Mouse (Mus musculus) hindbrain, embryonic 15.5 days (tissue): Measurements from ENCODE around the gene Prdm16. TPM values are rescaled to one million over a fixed set of nuclear protein-coding genes. Genes with fewer than 3 reads are reported as not detected.
A peak's percentile ranks its signal among the peaks of the same experiment; 100 is the strongest.

Experiments
- ATAC-seq: fragments of 200-750 bp; cut with Nextera tagmentation; 2 replicates; pipeline ENCODE4 v1.8.0; 2017; ENCODE audit warnings: low read depth, moderate number of reproducible peaks, moderate TSS enrichment; ENCODE audit not compliant: low FRiP score
- H3K27ac ChIP-seq: fragments of 300-500 bp; sonication (generic); replicated peaks from 2 replicates; pipeline ENCODE4 v1.5.1; 2015; ENCODE audit warnings: mild to moderate bottlenecking, inconsistent platforms
- H3K27me3 ChIP-seq: fragments of 300-500 bp; sonication (generic); 2 replicates; pipeline ENCODE4 v1.6.1; 2015; ENCODE audit warnings: control low read depth, inconsistent platforms
- H3K36me3 ChIP-seq: fragments of 300-500 bp; sonication (generic); 2 replicates; pipeline ENCODE4 v1.6.1; 2015; ENCODE audit warnings: control low read depth, inconsistent platforms
- H3K4me1 ChIP-seq: fragments of 300-500 bp; sonication (generic); replicated peaks from 2 replicates; pipeline ENCODE4 v1.6.1; 2015; ENCODE audit warnings: control low read depth, inconsistent platforms
- H3K4me2 ChIP-seq: fragments of 300-500 bp; sonication (generic); 2 replicates; pipeline ENCODE4 v1.6.1; 2015; ENCODE audit warnings: moderate library complexity, mild to moderate bottlenecking, inconsistent platforms
- H3K4me3 ChIP-seq: fragments of 300-500 bp; sonication (generic); 2 replicates; pipeline ENCODE4 v1.5.1; 2015; ENCODE audit warnings: mild to moderate bottlenecking, inconsistent platforms
- H3K9ac ChIP-seq: fragments of 300-500 bp; sonication (generic); 2 replicates; pipeline ENCODE4 v1.6.1; 2015; ENCODE audit warnings: inconsistent platforms
- H3K9me3 ChIP-seq: fragments of 300-500 bp; sonication (generic); 2 replicates; pipeline ENCODE4 v1.6.1; 2016; ENCODE audit warnings: control low read depth, inconsistent platforms
- WGBS: fragments of 180-500 bp; shearing (Covaris S2); methylation state at CpG from one replicate; pipeline ENCODE4 v1.1.7; 2015; 5-methylcytosine and 5-hydroxymethylcytosine counted together
- polyA plus RNA-seq: library from polyadenylated mRNA; unstranded; fragments of >200 nt; fragmentation: Nextera tagmentation; extraction: Ambion mirVana; gene quantifications from 2 replicates; pipeline ENCODE4 v1.2.1, GENCODE M21; 2015

Gene Prdm16
- polyA plus RNA-seq, 1 experiment from 2014 or later, result 16.2 TPM

GRCm38 (mm10) chr4:154625710-154626109 is 11.0 kb downstream of the Prdm16 start:
- H3K27me3 ChIP-seq, result peaks cover 27% of the 10 kb centered on the region
- no peak overlapping the region for H3K9ac ChIP-seq
- no peak overlapping the region for H3K4me2 ChIP-seq
- ATAC-seq, result no peak
- H3K4me1 ChIP-seq, result peaks cover 24% of the 10 kb centered on the region
- no peak overlapping the region for H3K4me3 ChIP-seq
- no peaks in the 10 kb centered on the region for H3K9me3 ChIP-seq
- no peak overlapping the region for H3K27ac ChIP-seq
- no peaks in the 10 kb centered on the region for H3K36me3 ChIP-seq
- 45% methylated on average over 14 of the region's 14 CpGs for WGBS

DNA sequence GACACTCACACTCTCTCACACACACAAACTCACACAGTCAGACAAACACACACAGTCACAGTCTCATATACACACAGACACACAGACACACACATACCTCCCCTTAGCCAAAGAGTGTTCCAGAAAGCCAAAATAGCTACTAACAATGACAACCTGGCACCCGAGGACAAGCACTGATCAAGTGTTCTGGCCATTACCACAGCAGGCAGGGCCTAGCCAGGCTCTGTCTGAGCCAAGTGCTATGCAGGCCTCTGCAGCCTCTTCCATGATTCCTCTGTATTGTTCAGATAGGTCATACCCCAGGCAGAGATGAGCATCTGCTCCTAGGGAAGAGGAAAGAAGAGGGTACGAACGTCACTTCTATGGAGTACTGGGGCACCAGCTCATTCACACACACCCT is 13.4 kb downstream of the Prdm16 start:
- Histone ChIP-seq H3K27ac (no peak overlapping the region), H3K4me1 (peaks cover 24% of the 10 kb centered on the region), H3K9me3 (no peaks in the 10 kb centered on the region), H3K4me2 (no peak overlapping the region), H3K4me3 (no peak overlapping the region), H3K36me3 (no peaks in the 10 kb centered on the region), H3K9ac (no peak overlapping the region), H3K27me3 (peaks cover 12% of the 10 kb centered on the region; the same call in 1 of the 2 replicates)
- no peak for ATAC-seq
- 71% methylated on average over 3 of the region's 3 CpGs for WGBS

DNA sequence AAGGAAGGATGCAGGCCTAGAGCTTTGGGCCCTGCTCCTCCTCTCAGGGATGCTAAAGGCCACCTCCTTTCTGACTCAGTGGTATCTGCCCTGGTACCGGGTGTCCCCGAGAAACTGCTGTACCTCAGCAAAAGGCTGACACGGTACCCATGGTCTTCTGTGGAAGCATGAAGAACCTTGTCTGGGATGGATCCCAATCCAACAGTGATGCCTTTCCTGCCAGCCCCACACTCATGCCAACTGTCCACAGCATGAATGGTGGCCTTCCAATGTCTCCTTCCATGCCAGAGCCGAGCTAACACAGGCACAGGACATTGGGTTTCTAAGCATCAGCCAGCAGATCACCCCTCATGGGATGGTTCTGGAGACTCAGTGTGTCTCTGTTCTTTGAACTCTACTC is 14.2 kb downstream of the Prdm16 start:
- Histone ChIP-seq H3K9me3 (no peaks in the 10 kb centered on the region), H3K27ac (no peak overlapping the region), H3K4me1 (peaks cover 24% of the 10 kb centered on the region), H3K9ac (no peak overlapping the region), H3K4me3 (no peak overlapping the region), H3K27me3 (peaks cover 12% of the 10 kb centered on the region; the same call in 1 of the 2 replicates), H3K36me3 (no peaks in the 10 kb centered on the region), H3K4me2 (no peak overlapping the region)
- 95% methylated on average over 4 of the region's 4 CpGs for WGBS
- ATAC-seq, result no peak

DNA sequence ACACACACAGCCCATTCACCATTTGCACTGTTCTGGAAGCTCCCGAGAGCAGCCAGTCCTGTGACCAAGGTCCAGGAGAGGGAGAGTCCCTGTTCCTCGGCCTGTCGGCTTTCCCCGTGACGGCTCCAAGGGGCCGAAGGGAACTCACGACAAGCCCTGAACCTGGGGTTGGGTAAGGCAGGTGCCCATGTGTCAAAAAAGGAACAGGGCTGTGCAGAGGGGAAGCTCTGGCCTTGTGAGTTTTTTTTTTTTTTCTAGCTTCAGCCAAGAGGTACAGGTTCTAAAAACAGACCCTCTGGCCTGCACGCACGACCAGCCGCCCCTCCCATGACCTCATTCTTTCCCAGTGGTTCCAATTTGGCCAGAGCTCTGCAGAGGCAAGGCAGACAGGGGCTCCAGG is 25.5 kb downstream of the Prdm16 start:
- Histone ChIP-seq H3K36me3 (no peaks in the 10 kb centered on the region), H3K9ac (no peak overlapping the region), H3K4me2 (no peak overlapping the region), H3K27ac (no peak overlapping the region), H3K4me3 (no peak overlapping the region), H3K9me3 (no peaks in the 10 kb centered on the region), H3K4me1 (no peaks in the 10 kb centered on the region; the same call in 1 of the 2 replicates), H3K27me3 (no peaks in the 10 kb centered on the region)
- 83% methylated on average over 10 of the region's 10 CpGs for WGBS
- ATAC-seq, result no peak

- H3K27me3 ChIP-seq, result no peaks in the 10 kb centered on the region; the same call in 1 of the 2 replicates
- ATAC-seq, result no peak
- H3K4me3 ChIP-seq, result no peak overlapping the region
- 96% methylated on average over 5 of the region's 5 CpGs for WGBS
- H3K4me1 ChIP-seq, result peaks cover 14% of the 10 kb centered on the region
- H3K4me2 ChIP-seq, result no peak overlapping the region
- H3K36me3 ChIP-seq, result no peaks in the 10 kb centered on the region
- H3K27ac ChIP-seq, result no peak overlapping the region
- H3K9ac ChIP-seq, result no peak overlapping the region
- H3K9me3 ChIP-seq, result no peaks in the 10 kb centered on the region
These were observed 28.9 kb downstream of the Prdm16 start for GRCm38 (mm10) chr4:154607724-154608123.

GRCm38 (mm10) chr4:154604442-154604830 is 32.2 kb downstream of the Prdm16 start:
- Histone ChIP-seq H3K9ac (no peak overlapping the region), H3K9me3 (no peaks in the 10 kb centered on the region), H3K4me1 (peaks cover 38% of the 10 kb centered on the region), H3K27ac (peak overlapping the region; percentile 41; the same call in 1 of the 2 replicates), H3K4me2 (no peak overlapping the region), H3K4me3 (no peak overlapping the region), H3K27me3 (no peaks in the 10 kb centered on the region; the same call in 1 of the 2 replicates), H3K36me3 (no peaks in the 10 kb centered on the region)
- WGBS, result 59% methylated on average over 7 of the region's 7 CpGs
- ATAC-seq, result no peak

DNA sequence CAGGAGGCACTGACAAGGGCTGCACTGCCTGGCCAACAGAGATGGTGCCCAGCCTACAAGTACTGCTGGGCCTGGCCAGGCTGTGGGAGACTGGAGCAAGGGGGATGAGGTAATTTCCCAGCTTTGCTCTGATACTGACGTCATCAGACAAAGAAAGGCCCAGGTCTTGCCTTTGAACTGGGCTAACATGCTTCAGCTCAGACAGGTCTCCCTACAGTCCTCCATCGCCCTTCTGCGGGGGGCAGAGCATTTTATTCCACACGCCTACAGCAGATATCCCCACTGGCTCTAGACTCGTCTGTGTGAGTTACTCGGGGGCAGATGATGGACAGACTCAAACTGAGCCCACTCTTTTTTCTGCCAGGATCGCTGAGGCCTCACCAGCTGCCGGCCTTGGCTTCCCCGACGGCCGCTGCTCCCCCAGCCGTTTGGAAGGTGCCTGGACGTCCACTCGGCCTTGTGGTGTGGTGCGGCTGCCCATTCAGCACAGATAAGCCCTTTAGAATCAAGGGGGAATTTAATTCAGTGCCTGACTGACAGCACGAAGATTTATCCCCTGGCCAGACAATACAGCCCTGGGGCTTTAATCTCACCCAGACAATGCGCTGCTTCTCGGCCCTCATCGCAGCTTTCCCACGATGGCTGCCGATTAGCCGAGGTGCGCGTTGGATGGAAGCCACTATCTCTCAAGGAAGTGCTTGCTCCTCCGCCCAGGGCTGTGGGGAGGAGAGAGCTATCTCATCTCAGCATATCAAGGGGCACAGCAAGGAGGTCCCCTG is 32.8 kb downstream of the Prdm16 start:
- Histone ChIP-seq H3K27me3 (no peaks in the 10 kb centered on the region; the same call in 1 of the 2 replicates), H3K36me3 (no peaks in the 10 kb centered on the region), H3K9me3 (no peaks in the 10 kb centered on the region), H3K9ac (no peak overlapping the region), H3K4me1 (peaks cover 44% of the 10 kb centered on the region), H3K27ac (peak overlapping the region; percentile 41; the same call in 1 of the 2 replicates), H3K4me3 (no peak overlapping the region), H3K4me2 (no peak overlapping the region)
- ATAC-seq, result no peak
- WGBS, result 18% methylated on average over 25 of the region's 25 CpGs

- H3K4me1 ChIP-seq, result peaks cover 52% of the 10 kb centered on the region
These were observed 34.3 kb downstream of the Prdm16 start for GRCm38 (mm10) chr4:154602409-154602808.

GRCm38 (mm10) chr4:154601006-154601405 is 35.7 kb downstream of the Prdm16 start:
- no peak overlapping the region for H3K27ac ChIP-seq
- 48% methylated on average over 3 of the region's 3 CpGs for WGBS
- no peak for ATAC-seq
- H3K9me3 ChIP-seq, result no peaks in the 10 kb centered on the region
- no peak overlapping the region for H3K9ac ChIP-seq
- H3K4me2 ChIP-seq, result no peak overlapping the region
- no peak overlapping the region for H3K4me3 ChIP-seq
- H3K27me3 ChIP-seq, result no peaks in the 10 kb centered on the region; the same call in 1 of the 2 replicates
- H3K4me1 ChIP-seq, result peaks cover 52% of the 10 kb centered on the region
- no peaks in the 10 kb centered on the region for H3K36me3 ChIP-seq

More at GRCm38 (mm10) chr4:154602409-154602808, 34.3 kb downstream of the Prdm16 start:
- no peak for ATAC-seq
- Histone ChIP-seq H3K9me3 (no peaks in the 10 kb centered on the region), H3K27ac (no peak overlapping the region), H3K4me2 (no peak overlapping the region), H3K9ac (no peak overlapping the region), H3K4me3 (no peak overlapping the region), H3K36me3 (no peaks in the 10 kb centered on the region), H3K27me3 (no peaks in the 10 kb centered on the region; the same call in 1 of the 2 replicates)
- 61% methylated on average over 10 of the region's 10 CpGs for WGBS

DNA sequence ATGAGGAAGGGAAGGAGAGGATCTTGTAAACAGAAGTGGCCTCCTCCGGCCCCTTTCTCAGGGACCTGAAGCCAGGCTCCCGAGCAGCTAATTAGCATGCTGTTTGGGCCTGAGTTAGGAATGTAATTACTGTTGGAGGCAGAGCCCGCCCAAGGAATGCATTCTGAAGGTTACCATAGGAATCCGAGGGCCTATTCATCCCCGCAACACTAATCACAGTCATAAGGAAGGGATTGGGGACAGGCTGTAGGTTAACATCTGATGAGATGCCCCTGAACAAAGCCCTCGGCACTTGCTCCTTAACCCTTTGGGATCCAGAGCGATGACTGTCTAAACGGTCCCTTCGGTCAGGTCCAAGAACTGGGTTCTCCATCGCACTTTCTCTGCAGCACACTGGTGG is 36.7 kb downstream of the Prdm16 start:
- H3K4me2 ChIP-seq, result no peak overlapping the region
- H3K27ac ChIP-seq, result peak overlapping the region; percentile 74
- no peak overlapping the region for H3K9ac ChIP-seq
- H3K9me3 ChIP-seq, result no peaks in the 10 kb centered on the region
- no peaks in the 10 kb centered on the region; the same call in 1 of the 2 replicates for H3K27me3 ChIP-seq
- H3K4me1 ChIP-seq, result peaks cover 52% of the 10 kb centered on the region
- no peaks in the 10 kb centered on the region for H3K36me3 ChIP-seq
- peak; percentile 57 for ATAC-seq
- H3K4me3 ChIP-seq, result no peak overlapping the region
- 12% methylated on average over 10 of the region's 10 CpGs for WGBS

DNA sequence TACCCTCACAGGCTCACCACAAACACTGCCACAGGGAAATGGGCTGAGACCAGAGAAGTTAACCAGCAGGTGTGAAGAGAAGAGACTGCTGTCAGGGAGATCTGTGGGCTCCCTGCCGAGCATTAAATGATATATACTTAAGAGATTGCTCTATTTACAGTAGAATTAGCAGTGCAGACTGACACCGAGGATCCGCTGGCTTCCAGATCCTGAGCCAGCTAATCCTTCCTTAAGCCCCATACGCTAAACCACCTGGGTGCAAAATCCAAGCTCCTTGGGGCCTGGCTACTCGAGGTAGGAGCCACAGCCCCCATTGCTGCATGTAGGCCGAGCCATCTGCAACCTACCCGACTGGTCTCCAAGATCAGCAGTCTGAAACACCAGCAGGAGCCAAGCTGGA is 38.3 kb downstream of the Prdm16 start:
- ATAC-seq, result no peak
- WGBS, result 59% methylated on average over 7 of the region's 7 CpGs
- Histone ChIP-seq H3K27me3 (peaks cover 2% of the 10 kb centered on the region; the same call in 1 of the 2 replicates), H3K4me1 (peaks cover 58% of the 10 kb centered on the region), H3K4me3 (no peak overlapping the region), H3K9me3 (no peaks in the 10 kb centered on the region), H3K27ac (0 out of 2 replicates have a peak overlapping the region, but pooled peaks have one; percentile 74), H3K36me3 (no peaks in the 10 kb centered on the region), H3K4me2 (no peak overlapping the region), H3K9ac (no peak overlapping the region)

GRCm38 (mm10) chr4:154596805-154597204 is 39.9 kb downstream of the Prdm16 start:
- H3K36me3 ChIP-seq, result no peaks in the 10 kb centered on the region
- H3K27ac ChIP-seq, result no peak overlapping the region
- H3K27me3 ChIP-seq, result peaks cover 6% of the 10 kb centered on the region; the same call in 1 of the 2 replicates
- H3K9ac ChIP-seq, result no peak overlapping the region
- no peak for ATAC-seq
- H3K4me3 ChIP-seq, result no peak overlapping the region
- H3K4me2 ChIP-seq, result no peak overlapping the region
- WGBS, result 61% methylated on average over 4 of the region's 4 CpGs
- H3K9me3 ChIP-seq, result no peaks in the 10 kb centered on the region
- H3K4me1 ChIP-seq, result peaks cover 53% of the 10 kb centered on the region
